Mouse (Mus musculus) midbrain, embryonic 15.5 days (tissue): ENCODE measurements around the gene Knstrn. TPM values are rescaled to one million over a fixed set of nuclear protein-coding genes. Genes with fewer than 3 reads are reported as not detected.

ENCODE experiments used
- ATAC-seq: fragments of 200-750 bp; cut with Nextera tagmentation; replicated peaks from 2 replicates; pipeline ENCODE4 v1.8.0; 2017; ENCODE audit warnings: moderate TSS enrichment
- H3K27ac ChIP-seq: fragments of 300-500 bp; sonication (generic); 2 replicates; pipeline ENCODE4 v1.5.1; 2015; ENCODE audit warnings: mild to moderate bottlenecking, inconsistent platforms
- H3K27me3 ChIP-seq: fragments of 300-500 bp; sonication (generic); replicated peaks from 2 replicates; pipeline ENCODE4 v1.6.1; 2015; ENCODE audit warnings: inconsistent platforms
- H3K36me3 ChIP-seq: fragments of 300-500 bp; sonication (generic); replicated peaks from 2 replicates; pipeline ENCODE4 v1.6.1; 2015; ENCODE audit warnings: inconsistent platforms
- H3K4me1 ChIP-seq: fragments of 300-500 bp; sonication (generic); 2 replicates; pipeline ENCODE4 v1.6.1; 2015; ENCODE audit warnings: inconsistent platforms
- H3K4me2 ChIP-seq: fragments of 300-500 bp; sonication (generic); 2 replicates; pipeline ENCODE4 v1.6.1; 2015; ENCODE audit warnings: inconsistent platforms, mild to moderate bottlenecking, moderate library complexity
- H3K4me3 ChIP-seq: fragments of 300-500 bp; sonication (generic); 2 replicates; pipeline ENCODE4 v1.5.1; 2015; ENCODE audit warnings: mild to moderate bottlenecking, inconsistent platforms
- H3K9ac ChIP-seq: fragments of 300-500 bp; sonication (generic); 2 replicates; pipeline ENCODE4 v1.6.1; 2015; ENCODE audit warnings: mild to moderate bottlenecking, inconsistent platforms
- H3K9me3 ChIP-seq: fragments of 300-500 bp; sonication (generic); 2 replicates; pipeline ENCODE4 v1.6.1; 2016; ENCODE audit warnings: inconsistent platforms
- WGBS: fragments of 180-500 bp; shearing (Covaris S2); methylation state at CpG from one replicate; pipeline ENCODE4 v1.1.7; 2015; ENCODE audit warnings: mixed read lengths; 5-methylcytosine and 5-hydroxymethylcytosine counted together
- polyA plus RNA-seq: library from polyadenylated mRNA; unstranded; fragments of >200 nt; fragmentation: Nextera tagmentation; extraction: Ambion mirVana; gene quantifications from 2 replicates; pipeline ENCODE4 v1.2.1, GENCODE M21; 2015

Knstrn gene
- polyA plus RNA-seq, 1 experiment from 2014 or later: 17.7 TPM

- no peaks in the 10 kb centered on the region for H3K27me3 ChIP-seq
- H3K4me2 ChIP-seq: no peak overlapping the region
- H3K27ac ChIP-seq: no peak overlapping the region
- no peaks in the 10 kb centered on the region for H3K9me3 ChIP-seq
- H3K36me3 ChIP-seq: no peaks in the 10 kb centered on the region
- no peak for ATAC-seq
- H3K4me3 ChIP-seq: no peak overlapping the region
- no peaks in the 10 kb centered on the region for H3K4me1 ChIP-seq
- WGBS: 47% methylated on average over 5 of the region's 5 CpGs
- no peak overlapping the region for H3K9ac ChIP-seq
These were observed 24.5 kb downstream of the Knstrn start for GRCm38 (mm10) chr2:118838330-118838729.

- Histone ChIP-seq H3K4me3 (no peak overlapping the region), H3K9ac (no peak overlapping the region), H3K4me2 (no peak overlapping the region), H3K27me3 (no peaks in the 10 kb centered on the region), H3K27ac (no peak overlapping the region), H3K4me1 (no peaks in the 10 kb centered on the region), H3K9me3 (no peaks in the 10 kb centered on the region), H3K36me3 (no peaks in the 10 kb centered on the region)
- 76% methylated on average over 5 of the region's 5 CpGs for WGBS
- no peak for ATAC-seq
These were observed 27.4 kb downstream of the Knstrn start for GRCm38 (mm10) chr2:118841186-118841585.

GRCm38 (mm10) chr2:118841774-118842173 is 28.0 kb downstream of the Knstrn start:
- Histone ChIP-seq H3K4me2 (no peak overlapping the region), H3K4me3 (no peak overlapping the region), H3K27me3 (no peaks in the 10 kb centered on the region), H3K36me3 (no peaks in the 10 kb centered on the region), H3K9me3 (no peaks in the 10 kb centered on the region), H3K9ac (no peak overlapping the region), H3K27ac (no peak overlapping the region), H3K4me1 (no peaks in the 10 kb centered on the region)
- no peak for ATAC-seq
- WGBS: 88% methylated on average over 4 of the region's 4 CpGs

GRCm38 (mm10) chr2:118844427-118844826 is 30.6 kb downstream of the Knstrn start:
- Histone ChIP-seq H3K27ac (no peak overlapping the region), H3K4me2 (no peak overlapping the region), H3K4me3 (no peak overlapping the region), H3K36me3 (no peaks in the 10 kb centered on the region), H3K4me1 (no peaks in the 10 kb centered on the region), H3K9ac (no peak overlapping the region), H3K27me3 (no peaks in the 10 kb centered on the region), H3K9me3 (no peaks in the 10 kb centered on the region)
- ATAC-seq: no peak
- WGBS: 85% methylated on average over 3 of the region's 3 CpGs

- Histone ChIP-seq H3K4me3 (no peak overlapping the region), H3K9ac (no peak overlapping the region), H3K27ac (no peak overlapping the region), H3K9me3 (no peaks in the 10 kb centered on the region), H3K27me3 (no peaks in the 10 kb centered on the region), H3K4me2 (no peak overlapping the region), H3K4me1 (no peaks in the 10 kb centered on the region), H3K36me3 (no peaks in the 10 kb centered on the region)
- WGBS: 63% methylated on average over 7 of the region's 7 CpGs
- no peak for ATAC-seq
These were observed 32.4 kb downstream of the Knstrn start for GRCm38 (mm10) chr2:118846246-118846645.

- Histone ChIP-seq H3K4me2 (no peak overlapping the region), H3K27me3 (no peaks in the 10 kb centered on the region), H3K4me3 (no peak overlapping the region), H3K27ac (no peak overlapping the region), H3K9ac (no peak overlapping the region), H3K36me3 (no peaks in the 10 kb centered on the region), H3K4me1 (no peaks in the 10 kb centered on the region), H3K9me3 (no peaks in the 10 kb centered on the region)
- WGBS: 25% methylated on average over 3 of the region's 3 CpGs
- no peak for ATAC-seq
These were observed 38.0 kb downstream of the Knstrn start for GRCm38 (mm10) chr2:118851756-118852155.

- H3K27me3 ChIP-seq: no peaks in the 10 kb centered on the region
- peak within 1 kb of the TSS; percentile 85 for H3K4me2 ChIP-seq
- WGBS: under 1% methylated on average over 34 of the region's 34 CpGs
- peak within 1 kb of the TSS; percentile 68 for H3K9ac ChIP-seq
- peak within 1 kb of the TSS; percentile 77 for H3K27ac ChIP-seq
- no peaks in the 10 kb centered on the region for H3K9me3 ChIP-seq
- peak within 1 kb of the TSS; percentile 83 for H3K4me3 ChIP-seq
- peak; percentile 100 for ATAC-seq
- H3K4me1 ChIP-seq: peaks cover 17% of the 10 kb centered on the region
- H3K36me3 ChIP-seq: no peaks in the 10 kb centered on the region
These were observed 47.9 kb downstream of the Knstrn start, which contains the start of gene Ivd for GRCm38 (mm10) chr2:118861454-118862339. TSS of gene Ivd (plus strand) at chr2:118861954.

GRCm38 (mm10) chr2:118862340-118862675 is 48.5 kb downstream of the Knstrn start:
- H3K27me3 ChIP-seq: no peaks in the 10 kb centered on the region
- 20% methylated on average over 2 of the region's 3 CpGs for WGBS
- H3K4me1 ChIP-seq: peaks cover 17% of the 10 kb centered on the region
- H3K9me3 ChIP-seq: no peaks in the 10 kb centered on the region
- no peak for ATAC-seq
- H3K27ac ChIP-seq: peak overlapping the region; percentile 77
- H3K4me3 ChIP-seq: peak overlapping the region; percentile 83
- H3K36me3 ChIP-seq: no peaks in the 10 kb centered on the region
- peak overlapping the region; percentile 85 for H3K4me2 ChIP-seq
- peak overlapping the region; percentile 68 for H3K9ac ChIP-seq

GRCm38 (mm10) chr2:118870601-118871000 is 56.8 kb downstream of the Knstrn start:
- Histone ChIP-seq H3K27ac (no peak overlapping the region), H3K4me2 (no peak overlapping the region)

GRCm38 (mm10) chr2:118871032-118871431 is 57.2 kb downstream of the Knstrn start:
- ATAC-seq: no peak

More at GRCm38 (mm10) chr2:118870601-118871000, 56.8 kb downstream of the Knstrn start:
- Histone ChIP-seq H3K9me3 (no peaks in the 10 kb centered on the region), H3K4me3 (no peak overlapping the region), H3K36me3 (0 out of 2 replicates have a peak, but pooled peaks cover 7% of the 10 kb centered on the region), H3K27me3 (no peaks in the 10 kb centered on the region), H3K9ac (no peak overlapping the region), H3K4me1 (no peaks in the 10 kb centered on the region)
- no peak for ATAC-seq
- WGBS: 95% methylated on average over 3 of the region's 3 CpGs

GRCm38 (mm10) chr2:118873018-118873417 is 59.2 kb downstream of the Knstrn start:
- Histone ChIP-seq H3K9me3 (no peaks in the 10 kb centered on the region), H3K4me2 (no peak overlapping the region), H3K4me3 (no peak overlapping the region), H3K36me3 (peaks cover 7% of the 10 kb centered on the region; the same call in 1 of the 2 replicates), H3K27me3 (no peaks in the 10 kb centered on the region), H3K27ac (no peak overlapping the region), H3K9ac (no peak overlapping the region), H3K4me1 (no peaks in the 10 kb centered on the region)
- no peak for ATAC-seq
- 98% methylated on average over 5 of the region's 5 CpGs for WGBS

More at GRCm38 (mm10) chr2:118871032-118871431, 57.2 kb downstream of the Knstrn start:
- no peaks in the 10 kb centered on the region for H3K9me3 ChIP-seq
- no peaks in the 10 kb centered on the region for H3K27me3 ChIP-seq
- no peak overlapping the region for H3K9ac ChIP-seq
- H3K4me3 ChIP-seq: no peak overlapping the region
- H3K4me1 ChIP-seq: no peaks in the 10 kb centered on the region
- no peak overlapping the region for H3K27ac ChIP-seq
- peaks cover 7% of the 10 kb centered on the region; the same call in 1 of the 2 replicates for H3K36me3 ChIP-seq
- WGBS: 84% methylated on average over 1 of the region's 1 CpGs
- no peak overlapping the region for H3K4me2 ChIP-seq

- Histone ChIP-seq H3K4me2 (no peak overlapping the region), H3K9ac (no peak overlapping the region), H3K27me3 (no peaks in the 10 kb centered on the region), H3K27ac (no peak overlapping the region), H3K36me3 (peaks cover 7% of the 10 kb centered on the region; the same call in 1 of the 2 replicates), H3K9me3 (no peaks in the 10 kb centered on the region), H3K4me3 (no peak overlapping the region), H3K4me1 (no peaks in the 10 kb centered on the region)
- 92% methylated on average over 6 of the region's 6 CpGs for WGBS
- ATAC-seq: no peak
These were observed 60.2 kb downstream of the Knstrn start for GRCm38 (mm10) chr2:118873890-118874430.
